Mouse (Mus musculus) testis, adult 2 months (tissue): ENCODE data around the gene Med9. TPM values are rescaled to one million over a fixed set of nuclear protein-coding genes. Genes with fewer than 3 reads are reported as not detected.

Experiments used
- H3K27ac ChIP-seq: fragments of 200-500 bp; 2 replicates; pipeline ENCODE4 v1.5.1; 2012; ENCODE audit warnings: low read depth, low read length; ENCODE audit not compliant: control insufficient read depth, insufficient read depth
- H3K27me3 ChIP-seq: fragments of 200-500 bp; 2 replicates; pipeline ENCODE4 v1.6.1; 2012; ENCODE audit warnings: mild to moderate bottlenecking, low read length, moderate library complexity; ENCODE audit not compliant: control insufficient read depth, insufficient read depth
- H3K36me3 ChIP-seq: fragments of 200-500 bp; 2 replicates; pipeline ENCODE4 v1.6.1; 2012; ENCODE audit warnings: mild to moderate bottlenecking, low read length; ENCODE audit not compliant: control insufficient read depth, insufficient read depth
- H3K4me1 ChIP-seq: fragments of 200-500 bp; 2 replicates; pipeline ENCODE4 v1.6.1; 2012; ENCODE audit warnings: low read length; ENCODE audit not compliant: control insufficient read depth, insufficient read depth
- H3K4me3 ChIP-seq: fragments of 200-500 bp; 2 replicates; pipeline ENCODE4 v1.5.1; 2012; ENCODE audit warnings: low read depth, mild to moderate bottlenecking, low read length, moderate library complexity, mixed read lengths; ENCODE audit not compliant: control insufficient read depth
- CTCF ChIP-seq: fragments of 200-500 bp; IDR thresholded peaks from 2 replicates; pipeline ENCODE4 v1.5.1; 2012; ENCODE audit warnings: low read depth, mild to moderate bottlenecking, inconsistent platforms, low read length, moderate library complexity; ENCODE audit not compliant: control insufficient read depth, insufficient read depth, insufficient replicate concordance
- POLR2A ChIP-seq: fragments of 200-500 bp; IDR thresholded peaks from 2 replicates; pipeline ENCODE4 v1.6.1; 2012; ENCODE audit warnings: low read depth, mild to moderate bottlenecking, inconsistent platforms, low read length, moderate library complexity; ENCODE audit not compliant: control insufficient read depth
- polyA plus RNA-seq: library from polyadenylated mRNA; depleted of rRNA; stranded (reverse); fragments of >200 nt; gene quantifications from 2 replicates; pipeline ENCODE4 v1.2.3, GENCODE M21; 2012

Gene Med9
- polyA plus RNA-seq, 1 experiment = 74.5 TPM

- Histone ChIP-seq H3K36me3 (no peaks in the 10 kb centered on the region), H3K27ac (no peak overlapping the region), H3K4me3 (no peak overlapping the region), H3K27me3 (no peaks in the 10 kb centered on the region), H3K4me1 (no peaks in the 10 kb centered on the region)
- TF ChIP-seq POLR2A (no peak), CTCF (no peak)
These were observed 36.5 kb upstream of the Med9 start for GRCm38 (mm10) chr11:59911523-59911922.

GRCm38 (mm10) chr11:59913702-59914101, 34.3 kb upstream of the Med9 start:
- Histone ChIP-seq H3K4me1 (no peaks in the 10 kb centered on the region), H3K36me3 (no peaks in the 10 kb centered on the region), H3K4me3 (no peak overlapping the region), H3K27me3 (no peaks in the 10 kb centered on the region), H3K27ac (no peak overlapping the region)
- TF ChIP-seq POLR2A = no peak
- TF ChIP-seq CTCF = no peak

- Histone ChIP-seq H3K4me3 (no peak overlapping the region), H3K36me3 (no peaks in the 10 kb centered on the region), H3K4me1 (no peaks in the 10 kb centered on the region), H3K27me3 (no peaks in the 10 kb centered on the region), H3K27ac (no peak overlapping the region)
- TF ChIP-seq POLR2A (no peak), CTCF (no peak)
These were observed 30.0 kb upstream of the Med9 start for GRCm38 (mm10) chr11:59918014-59918413.

- no peaks in the 10 kb centered on the region for H3K4me1 ChIP-seq
- TF ChIP-seq CTCF (no peak), POLR2A (no peak)
- H3K36me3 ChIP-seq = no peaks in the 10 kb centered on the region
- no peak overlapping the region for H3K4me3 ChIP-seq
- H3K27ac ChIP-seq = no peak overlapping the region
- no peaks in the 10 kb centered on the region for H3K27me3 ChIP-seq
These were observed 28.6 kb upstream of the Med9 start for GRCm38 (mm10) chr11:59919401-59919800.

- Histone ChIP-seq H3K4me3 (no peak overlapping the region), H3K27me3 (no peaks in the 10 kb centered on the region), H3K27ac (no peak overlapping the region), H3K36me3 (no peaks in the 10 kb centered on the region), H3K4me1 (no peaks in the 10 kb centered on the region)
- no peak for TF ChIP-seq CTCF
- no peak for TF ChIP-seq POLR2A
These were observed 27.7 kb upstream of the Med9 start for GRCm38 (mm10) chr11:59920331-59920730.

- Histone ChIP-seq H3K27me3 (no peaks in the 10 kb centered on the region), H3K27ac (no peak overlapping the region), H3K4me1 (no peaks in the 10 kb centered on the region), H3K36me3 (no peaks in the 10 kb centered on the region), H3K4me3 (no peak overlapping the region; the same call in 1 of the 2 replicates)
- no peak for TF ChIP-seq CTCF
- no peak for TF ChIP-seq POLR2A
These were observed 26.7 kb upstream of the Med9 start for GRCm38 (mm10) chr11:59921265-59921664.

GRCm38 (mm10) chr11:59930031-59930430, 18.0 kb upstream of the Med9 start:
- Histone ChIP-seq H3K4me3 (no peak overlapping the region), H3K27me3 (no peaks in the 10 kb centered on the region), H3K4me1 (no peaks in the 10 kb centered on the region), H3K36me3 (no peaks in the 10 kb centered on the region), H3K27ac (no peak overlapping the region)
- TF ChIP-seq POLR2A (no peak), CTCF (no peak)
